Mouse (Mus musculus): ENCODE measurements around the gene Gm13275.
"Not testable (repeated sequence)": the region's sequence is repeated elsewhere in the genome, so short reads cannot be mapped to it uniquely, and the experiment has no call there.

DNA sequence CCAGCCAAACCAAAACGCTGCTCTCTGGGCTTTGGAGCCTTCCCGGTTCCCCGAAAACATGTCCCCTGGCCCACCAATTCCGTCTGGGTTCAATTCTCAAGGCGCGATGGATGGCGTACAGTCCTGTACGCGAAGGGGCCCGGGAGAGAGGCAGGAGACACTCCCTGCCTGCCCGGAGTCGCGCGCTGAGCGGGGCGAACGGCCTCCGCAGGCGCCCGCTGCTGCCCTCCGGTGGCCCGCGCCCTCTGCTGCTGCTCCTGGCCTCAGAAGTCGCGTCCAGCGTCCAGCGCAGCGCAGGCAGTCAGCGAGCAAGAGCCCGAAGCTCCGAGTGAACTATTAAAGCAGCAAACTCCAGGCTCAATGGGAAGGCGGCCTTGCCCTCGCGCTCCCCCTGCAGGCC is 11.5 kb downstream of the Gm13275 start:
- not testable (repeated sequence) for TF ChIP-seq CTCF (IDR thresholded peaks at IDR 0.05; ENCODE audit: borderline replicate concordance, extremely low read depth, insufficient read depth, insufficient read length); POLR2A (IDR thresholded peaks at IDR 0.05; ENCODE audit: borderline replicate concordance, extremely low read depth, insufficient read depth, insufficient read length, poor library complexity, severe bottlenecking)

All from brain, embryonic 14.5 days (tissue).